Mouse (Mus musculus) MEL (cell line): ENCODE results near the gene Agr2. TPM values are rescaled to one million over a fixed set of nuclear protein-coding genes. Genes with fewer than 3 reads are reported as not detected.

Experiments
- DNase-seq: peaks from one replicate; pipeline ENCODE4 v3.0.0; 2011; ENCODE audit warnings: low read depth, low spot score
- H3K27ac ChIP-seq: 2 replicates; pipeline ENCODE4 v1.5.1; 2012; ENCODE audit warnings: low read depth, mild to moderate bottlenecking, control low read depth, low read length, moderate library complexity; ENCODE audit not compliant: control insufficient read depth
- H3K27me3 ChIP-seq, 2 experiments: fragments of 150-350 bp in 1 of 2; sonication (generic) in 1 of 2; 2 replicates each; pipeline ENCODE4 v1.6.1; 2012; ENCODE audit warnings: low read length in 2 of 2, mild to moderate bottlenecking in 2 of 2, improper control_type of control experiment in 1 of 2, moderate library complexity in 1 of 2; ENCODE audit not compliant: insufficient read depth in 2 of 2, control insufficient read depth in 1 of 2
- H3K36me3 ChIP-seq, 2 experiments: 2 replicates each; pipeline ENCODE4 v1.6.1; 2012 to 2014; ENCODE audit warnings: low read length in 2 of 2, improper control_type of control experiment in 1 of 2, inconsistent platforms in 1 of 2, mild to moderate bottlenecking in 1 of 2; ENCODE audit not compliant: insufficient read depth in 2 of 2, control insufficient read depth in 1 of 2
- H3K4me1 ChIP-seq, 2 experiments: fragments of 150-350 bp in 1 of 2; sonication (generic) in 1 of 2; 2 replicates each; pipeline ENCODE4 v1.6.1; 2012; ENCODE audit warnings: low read length in 2 of 2, improper control_type of control experiment in 1 of 2, mild to moderate bottlenecking in 1 of 2; ENCODE audit not compliant: insufficient read depth in 2 of 2, control insufficient read depth in 1 of 2
- H3K4me3 ChIP-seq, 2 experiments: fragments of 150-350 bp in 1 of 2; sonication (generic) in 1 of 2; 2 replicates each; pipeline ENCODE4 v1.5.1; 2012; ENCODE audit warnings: low read depth in 2 of 2, low read length in 2 of 2, mild to moderate bottlenecking in 2 of 2, moderate library complexity in 2 of 2, control low read depth in 1 of 2, improper control_type of control experiment in 1 of 2; ENCODE audit not compliant: control insufficient read depth in 1 of 2, insufficient read depth in 1 of 2
- H3K79me2 ChIP-seq: 2 replicates; pipeline ENCODE4 v1.6.1; 2012; ENCODE audit warnings: mild to moderate bottlenecking, low read length, moderate library complexity; ENCODE audit not compliant: control insufficient read depth, poor library complexity, insufficient read depth
- H3K9ac ChIP-seq: 2 replicates; pipeline ENCODE4 v1.6.1; 2012; ENCODE audit warnings: low read depth, mild to moderate bottlenecking, control low read depth, low read length, moderate library complexity; ENCODE audit not compliant: control insufficient read depth, poor library complexity, severe bottlenecking
- H3K9me3 ChIP-seq: fragments of 150-350 bp; sonication (generic); replicated peaks from 2 replicates; pipeline ENCODE4 v1.6.1; 2012; ENCODE audit warnings: mild to moderate bottlenecking, low read length, improper control_type of control experiment, moderate library complexity; ENCODE audit not compliant: insufficient read depth
- BHLHE40 ChIP-seq: IDR thresholded peaks from 2 replicates; pipeline ENCODE4 v1.6.1; 2012; ENCODE audit warnings: low read depth, mild to moderate bottlenecking, inconsistent platforms, low read length, improper control_type of control experiment, borderline replicate concordance
- CHD2 ChIP-seq: IDR thresholded peaks from 2 replicates; pipeline ENCODE4 v1.6.1; 2011; ENCODE audit warnings: low read length, improper control_type of control experiment
- E2F4 ChIP-seq: IDR thresholded peaks from 2 replicates; pipeline ENCODE4 v1.6.1; 2011; ENCODE audit warnings: low read depth, low read length, improper control_type of control experiment, borderline replicate concordance
- EP300 ChIP-seq, 2 experiments: IDR thresholded peaks; 2 replicates each; pipeline ENCODE4 v1.6.1; 2011; ENCODE audit warnings: improper control_type of control experiment in 2 of 2, low read length in 2 of 2, low read depth in 1 of 2, mild to moderate bottlenecking in 1 of 2
- GABPA ChIP-seq: IDR thresholded peaks from 2 replicates; pipeline ENCODE4 v1.6.1; 2012; ENCODE audit warnings: low read depth, mild to moderate bottlenecking, inconsistent platforms, low read length, improper control_type of control experiment, moderate library complexity
- GATA1 ChIP-seq: IDR thresholded peaks from 2 replicates; pipeline ENCODE4 v1.6.1; 2011; ENCODE audit warnings: low read depth, low read length, improper control_type of control experiment
- MAFK ChIP-seq: IDR thresholded peaks from 2 replicates; pipeline ENCODE4 v1.6.1; 2011; ENCODE audit warnings: low read depth, mild to moderate bottlenecking, low read length, improper control_type of control experiment, borderline replicate concordance
- MAX ChIP-seq: IDR thresholded peaks from 2 replicates; pipeline ENCODE4 v1.6.1; 2011; ENCODE audit warnings: low read length, improper control_type of control experiment
- MEF2A ChIP-seq: IDR thresholded peaks from 2 replicates; pipeline ENCODE4 v1.6.1; 2014; ENCODE audit warnings: low read depth, mild to moderate bottlenecking, inconsistent platforms, low read length, improper control_type of control experiment; ENCODE audit not compliant: poor library complexity, insufficient replicate concordance, severe bottlenecking; ENCODE audit errors: extremely low read depth
- MXI1 ChIP-seq: IDR thresholded peaks from 2 replicates; pipeline ENCODE4 v1.6.1; 2011; ENCODE audit warnings: mild to moderate bottlenecking, low read depth, low read length, improper control_type of control experiment
- MYC ChIP-seq: IDR thresholded peaks from 2 replicates; pipeline ENCODE4 v1.6.1; 2011; ENCODE audit warnings: low read depth, mild to moderate bottlenecking, low read length, improper control_type of control experiment, moderate library complexity
- NRF1 ChIP-seq: IDR thresholded peaks from 2 replicates; pipeline ENCODE4 v1.6.1; 2014; ENCODE audit warnings: low read depth, mild to moderate bottlenecking, inconsistent platforms, low read length, improper control_type of control experiment, moderate library complexity; ENCODE audit not compliant: poor library complexity, insufficient read depth, severe bottlenecking
- POLR2AphosphoS2 ChIP-seq: IDR thresholded peaks from 2 replicates; pipeline ENCODE4 v1.6.1; 2011; ENCODE audit warnings: low read length, improper control_type of control experiment
- POLR2AphosphoS5 ChIP-seq: IDR thresholded peaks from 2 replicates; pipeline ENCODE4 v1.6.1; 2012; ENCODE audit warnings: low read depth, borderline replicate concordance, mild to moderate bottlenecking, inconsistent platforms, low read length, moderate library complexity, mixed read lengths
- RAD21 ChIP-seq: IDR thresholded peaks from 2 replicates; pipeline ENCODE4 v1.6.1; 2011; ENCODE audit warnings: mild to moderate bottlenecking, low read depth, low read length, improper control_type of control experiment
- SMC3 ChIP-seq: IDR thresholded peaks from 2 replicates; pipeline ENCODE4 v1.6.1; 2011; ENCODE audit warnings: low read depth, low read length, improper control_type of control experiment
- TAL1 ChIP-seq: IDR thresholded peaks from 2 replicates; pipeline ENCODE4 v1.6.1; 2012; ENCODE audit warnings: mild to moderate bottlenecking, inconsistent platforms, low read length, moderate library complexity, mixed read lengths
- TCF12 ChIP-seq: IDR thresholded peaks from 2 replicates; pipeline ENCODE4 v1.6.1; 2014; ENCODE audit warnings: low read depth, mild to moderate bottlenecking, inconsistent platforms, low read length, improper control_type of control experiment, moderate library complexity
- USF2 ChIP-seq, 2 experiments: IDR thresholded peaks; 2 replicates each; pipeline ENCODE4 v1.6.1; 2011 to 2012; ENCODE audit warnings: improper control_type of control experiment in 2 of 2, low read length in 2 of 2, borderline replicate concordance in 1 of 2, inconsistent platforms in 1 of 2, low read depth in 1 of 2, mild to moderate bottlenecking in 1 of 2; ENCODE audit not compliant: insufficient read depth in 1 of 2
- ZC3H11A ChIP-seq: IDR thresholded peaks from 2 replicates; pipeline ENCODE4 v1.6.1; 2012; ENCODE audit warnings: low read depth, mild to moderate bottlenecking, inconsistent platforms, low read length, improper control_type of control experiment
- ZNF384 ChIP-seq: IDR thresholded peaks from 2 replicates; pipeline ENCODE4 v1.6.1; 2012; ENCODE audit warnings: low read depth, mild to moderate bottlenecking, inconsistent platforms, low read length, improper control_type of control experiment
- polyA plus RNA-seq, 2 experiments: library from polyadenylated mRNA; stranded (reverse) in 1 of 2; unstranded in 1 of 2; fragments of >175 nt in 1 of 2; fragments of >200 nt in 1 of 2; gene quantifications; 2 replicates each; pipeline versions ENCODE4 v1.2.1 to v1.2.4; 2012; ENCODE audit warnings: low replicate concordance in 2 of 2, low read depth in 1 of 2; ENCODE audit not compliant: insufficient read length in 2 of 2, insufficient read depth in 1 of 2, missing spikeins in 1 of 2
- total RNA-seq: library from RNA; depleted of rRNA; stranded (reverse); fragments of 300-350 nt; gene quantifications from 2 replicates; pipeline ENCODE4 v1.2.3, GENCODE M21; 2012

The Agr2 gene
- total and polyA plus RNA-seq, 3 experiments, result not detected

DNA sequence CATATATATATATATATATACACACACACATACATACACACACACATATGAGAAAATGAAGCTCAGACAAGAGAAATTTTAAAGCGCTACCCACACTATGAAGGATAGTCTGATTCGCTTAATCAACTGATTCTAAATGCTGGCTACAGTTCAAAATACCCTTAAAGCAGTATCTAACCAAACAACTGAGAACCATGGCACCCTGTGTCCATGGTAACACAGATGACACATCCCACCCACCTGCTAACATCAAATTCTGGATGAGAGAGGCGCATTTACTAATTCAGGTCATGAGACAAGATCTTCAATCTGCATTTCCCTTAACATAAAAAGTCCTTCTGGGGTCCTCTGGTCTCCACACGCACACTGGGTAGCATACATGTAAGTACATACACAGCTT lies 33.4 kb downstream of the Agr2 start:
- DNase-seq, result no peak

DNA sequence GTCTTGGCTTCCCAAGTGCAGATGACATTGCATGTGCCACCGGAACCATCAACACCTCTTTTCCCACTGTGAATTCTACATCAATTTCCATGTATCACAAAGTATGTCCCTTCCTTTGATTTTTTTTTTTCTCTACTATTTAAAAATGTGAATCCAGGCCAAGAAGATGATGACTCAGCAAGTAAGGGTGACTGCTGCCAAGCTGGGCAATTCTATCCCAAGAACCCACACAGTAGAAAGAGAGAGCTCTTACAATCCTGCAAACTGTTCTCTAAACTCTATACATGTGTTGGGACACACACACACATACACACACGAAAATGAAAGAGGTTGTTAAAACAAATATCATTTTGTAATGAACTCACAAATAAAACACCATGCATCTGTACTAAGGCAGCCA lies 34.5 kb downstream of the Agr2 start:
- Histone ChIP-seq H3K79me2 (0 out of 2 replicates have a peak, but pooled peaks cover 1% of the 10 kb centered on the region), H3K4me3 (no peak overlapping the region), H3K36me3 (peaks cover 0 to 8% of the 10 kb centered on the region in 2 experiments; a peak in 2 of 4 replicates), H3K9ac (no peak overlapping the region), H3K27me3 (no peaks in the 10 kb centered on the region), H3K4me1 (peaks cover 0 to 5% of the 10 kb centered on the region in 2 experiments; a peak in 1 of 4 replicates), H3K27ac (no peak overlapping the region), H3K9me3 (no peaks in the 10 kb centered on the region)
- TF ChIP-seq ZC3H11A (no peak), MAFK (peak; percentile 59; the same call in 1 of the 2 replicates)
- no peak for DNase-seq

More for the DNA sequence above, 33.4 kb downstream of the Agr2 start:
- Histone ChIP-seq H3K27ac (no peak overlapping the region), H3K9me3 (no peaks in the 10 kb centered on the region), H3K4me3 (no peak overlapping the region), H3K9ac (no peak overlapping the region), H3K4me1 (peaks cover 0 to 5% of the 10 kb centered on the region in 2 experiments; a peak in 1 of 4 replicates), H3K79me2 (0 out of 2 replicates have a peak, but pooled peaks cover 1% of the 10 kb centered on the region), H3K36me3 (peaks cover 0 to 8% of the 10 kb centered on the region in 2 experiments; a peak in 2 of 4 replicates), H3K27me3 (no peaks in the 10 kb centered on the region)
- no peak for TF ChIP-seq POLR2AphosphoS2
- no peak for TF ChIP-seq POLR2AphosphoS5
- no peak for TF ChIP-seq USF2 (IDR thresholded peaks at IDR 0.05; ENCODE audit: borderline replicate concordance in 1 of 2, insufficient read depth in 1 of 2, low read depth in 1 of 2, low read length in 2 of 2)
- TF ChIP-seq CHD2, result no peak

DNA sequence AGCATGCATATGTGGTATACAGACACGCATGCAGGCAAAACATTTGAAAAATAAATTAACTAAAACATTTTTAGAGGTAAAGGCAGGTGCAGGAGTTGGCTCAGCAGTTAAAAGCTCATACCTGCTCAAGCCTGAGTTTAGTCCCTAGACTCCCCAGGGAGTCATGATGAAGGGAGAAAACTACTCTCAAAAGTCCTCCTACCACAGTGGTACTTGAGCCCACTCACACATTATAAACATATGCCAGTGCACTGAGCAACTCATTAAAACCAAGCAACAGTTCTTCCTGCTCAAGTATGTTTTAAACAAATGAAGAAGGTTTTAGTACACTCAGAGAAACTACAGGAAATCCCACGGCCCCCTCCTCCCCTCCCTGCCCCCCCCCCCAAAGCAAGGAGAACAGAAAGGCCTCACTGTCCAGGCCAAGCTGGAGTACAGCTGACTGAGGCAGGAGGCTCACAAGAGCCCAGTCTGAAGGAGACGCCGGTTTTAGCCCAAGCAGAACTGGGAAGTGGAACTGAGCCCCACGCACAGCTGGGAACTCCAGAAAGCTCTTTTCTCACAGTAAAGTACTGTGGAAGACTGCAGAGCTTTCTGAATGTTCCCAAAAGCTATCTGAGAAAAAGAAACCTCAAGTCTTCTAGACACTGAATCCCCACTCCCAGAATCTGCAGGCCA lies 36.4 kb downstream of the Agr2 start:
- DNase-seq, result peak; percentile 37
- peaks cover 0 to 5% of the 10 kb centered on the region in 2 experiments; a peak in 1 of 4 replicates for H3K4me1 ChIP-seq
- peaks cover 0 to 8% of the 10 kb centered on the region in 2 experiments; a peak in 2 of 4 replicates for H3K36me3 ChIP-seq
- 0 out of 2 replicates have a peak, but pooled peaks cover 1% of the 10 kb centered on the region for H3K79me2 ChIP-seq
- peak overlapping the region; percentile 60 for H3K9ac ChIP-seq
- H3K27me3 ChIP-seq, result no peaks in the 10 kb centered on the region
- no peak for TF ChIP-seq ZC3H11A
- TF ChIP-seq EP300 (IDR thresholded peaks at IDR 0.05; ENCODE audit: low read depth in 1 of 2, low read length in 2 of 2), result no peak
- no peak for TF ChIP-seq ZNF384
- no peak for TF ChIP-seq TAL1
- TF ChIP-seq GABPA, result no peak
- TF ChIP-seq E2F4, result no peak
- TF ChIP-seq MEF2A, result no peak
- no peak for TF ChIP-seq MAX
- TF ChIP-seq TCF12, result no peak
- TF ChIP-seq MAFK, result no peak
- no peak for TF ChIP-seq MXI1
- TF ChIP-seq BHLHE40, result no peak
- TF ChIP-seq NRF1, result no peak
- TF ChIP-seq GATA1, result no peak
- TF ChIP-seq SMC3, result no peak
- no peak for TF ChIP-seq MYC
- TF ChIP-seq USF2 (IDR thresholded peaks at IDR 0.05; ENCODE audit: borderline replicate concordance in 1 of 2, insufficient read depth in 1 of 2, low read depth in 1 of 2, low read length in 2 of 2), result no peak
- TF ChIP-seq POLR2AphosphoS2, result no peak
- no peak for TF ChIP-seq RAD21
- no peak for TF ChIP-seq CHD2
- peak overlapping the region; percentile 53 to 62 for H3K4me3 ChIP-seq
- no peaks in the 10 kb centered on the region for H3K9me3 ChIP-seq
- H3K27ac ChIP-seq, result peak overlapping the region; percentile 78
